Mouse (Mus musculus) right cerebral cortex, postnatal 25 days (tissue): ENCODE results near the gene Arg1.

Source experiments
- DNase-seq: peaks from one replicate; pipeline ENCODE4 v3.0.0; 2022

The Arg1 gene

GRCm38 (mm10) chr10:24926962-24927720, at the start of gene Arg1:
TSS of gene Arg1 (minus strand) at chr10:24927484.
- no peak for DNase-seq

DNA sequence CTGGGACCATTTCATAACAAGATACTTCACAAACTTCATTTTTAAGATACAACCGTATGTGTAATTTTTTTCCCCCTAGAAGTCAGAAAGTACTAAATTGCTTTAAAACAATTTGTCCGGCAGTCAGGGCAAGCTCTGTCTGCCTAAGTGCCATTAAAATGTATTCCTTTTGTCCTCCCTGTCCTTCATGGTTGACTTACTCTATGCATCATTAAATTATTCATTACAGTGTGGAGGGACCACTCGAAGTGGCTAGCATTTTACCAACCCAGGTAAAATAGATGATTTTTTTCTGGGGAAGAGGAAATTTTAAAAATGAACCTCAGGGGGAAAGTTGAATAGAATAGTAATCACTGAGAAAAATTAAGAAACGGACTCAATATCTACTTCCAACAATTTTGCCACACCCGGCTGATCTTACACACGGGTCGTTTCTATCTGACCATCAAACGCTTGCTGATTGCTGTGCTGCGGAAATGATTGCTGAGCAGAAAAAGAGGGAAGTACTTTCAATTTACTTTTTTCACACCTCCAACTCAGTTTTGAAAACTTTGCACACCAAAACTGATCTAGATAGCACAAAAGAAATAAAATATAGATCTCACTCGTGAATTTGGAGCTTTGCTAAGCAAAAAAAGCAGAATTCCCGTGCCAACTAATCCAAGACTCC, 46.7 kb upstream of the Arg1 start:
- DNase-seq, result no peak

GRCm38 (mm10) chr10:24973385-24973784, 46.1 kb upstream of the Arg1 start:
- DNase-seq, result no peak

GRCm38 (mm10) chr10:24972923-24973322, 45.6 kb upstream of the Arg1 start:
- no peak for DNase-seq

- no peak for DNase-seq
Observed at GRCm38 (mm10) chr10:24965821-24966550, 38.7 kb upstream of the Arg1 start.

GRCm38 (mm10) chr10:24961889-24962288, 34.6 kb upstream of the Arg1 start:
- no peak for DNase-seq

- DNase-seq, result no peak
Observed at GRCm38 (mm10) chr10:24961112-24961511, 33.8 kb upstream of the Arg1 start.

DNA sequence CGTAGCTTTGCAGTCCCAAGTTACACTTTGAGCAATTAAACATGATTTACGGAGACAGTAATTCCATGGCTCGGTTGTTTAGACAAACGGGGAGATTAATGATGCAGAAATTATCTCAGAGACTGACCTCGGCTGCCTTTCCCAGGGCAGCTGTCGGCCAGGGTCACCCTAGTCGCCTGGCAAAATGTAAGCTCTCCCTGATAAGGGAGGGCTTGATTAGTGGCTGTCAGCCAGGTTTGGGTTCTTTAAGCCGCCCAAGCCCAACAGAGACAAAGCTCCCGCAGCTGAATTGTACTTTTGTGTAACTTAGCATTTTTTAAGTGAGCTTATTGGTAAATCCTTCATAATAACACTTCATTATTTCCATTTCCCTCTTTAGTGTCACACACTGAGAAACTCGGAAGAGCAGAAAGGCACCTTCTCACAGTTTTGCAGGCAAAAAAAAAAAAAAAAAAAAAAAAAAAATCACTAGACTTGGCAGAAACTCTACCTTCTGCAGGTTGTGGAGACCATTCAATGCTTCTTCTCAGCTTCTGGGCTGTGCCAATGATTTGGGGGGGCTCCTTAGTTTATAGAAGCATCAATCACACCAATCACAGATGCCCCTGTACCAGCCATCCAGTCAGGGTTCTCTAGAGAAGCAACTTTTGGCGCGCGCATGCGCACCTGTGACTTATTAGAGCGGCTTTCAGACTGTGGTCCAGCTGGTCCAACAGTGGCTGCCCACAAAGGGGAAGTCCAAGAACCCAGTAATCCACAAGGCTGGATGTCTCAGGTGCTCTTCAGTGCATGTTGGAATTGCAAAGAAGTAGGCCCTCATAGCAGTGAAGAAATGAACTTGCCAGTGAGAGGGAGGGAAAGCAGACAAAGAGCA, 32.0 kb upstream of the Arg1 start:
- DNase-seq, result no peak

DNA sequence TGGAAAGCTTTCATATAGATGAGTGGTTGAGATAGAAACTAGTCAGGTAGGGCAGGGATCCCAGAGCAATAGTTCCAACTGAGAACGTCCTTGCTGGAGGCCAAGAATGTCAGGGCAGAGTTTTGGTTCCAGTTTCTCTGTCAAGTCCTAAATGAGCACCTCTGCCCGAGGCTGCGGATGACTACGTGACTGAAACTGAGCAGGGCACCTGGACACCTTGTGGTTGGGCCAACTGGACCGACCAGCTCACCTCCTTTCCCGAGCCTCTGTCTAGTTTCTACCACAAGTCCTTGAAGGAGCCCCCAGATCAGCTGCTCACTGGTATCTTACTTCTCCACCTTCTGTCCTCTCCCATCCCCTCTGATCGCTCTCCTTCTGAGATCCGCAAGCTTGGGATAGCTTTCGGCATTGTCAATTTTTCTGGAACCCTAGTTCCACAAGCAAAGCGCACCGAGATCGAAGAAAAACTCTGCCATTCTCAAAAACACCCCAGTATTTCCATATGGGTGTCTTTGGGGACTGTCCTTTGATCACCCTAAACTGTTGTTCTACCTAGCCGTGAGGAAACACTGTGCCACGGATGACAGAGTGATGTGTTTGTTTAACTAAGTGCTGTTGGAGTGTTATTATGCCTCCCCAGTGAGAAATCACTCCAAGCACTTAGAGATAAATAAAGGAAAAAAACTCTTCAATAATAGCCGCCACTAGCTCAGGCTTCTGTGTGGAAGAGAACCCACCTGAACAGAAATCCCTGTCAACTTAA, 31.2 kb upstream of the Arg1 start:
- no peak for DNase-seq

GRCm38 (mm10) chr10:24953876-24954275, 26.6 kb upstream of the Arg1 start:
- DNase-seq, result no peak

- DNase-seq, result no peak
Observed at GRCm38 (mm10) chr10:24952549-24952948, 25.3 kb upstream of the Arg1 start.

- no peak for DNase-seq
Observed at GRCm38 (mm10) chr10:24951575-24951974, 24.3 kb upstream of the Arg1 start.

DNA sequence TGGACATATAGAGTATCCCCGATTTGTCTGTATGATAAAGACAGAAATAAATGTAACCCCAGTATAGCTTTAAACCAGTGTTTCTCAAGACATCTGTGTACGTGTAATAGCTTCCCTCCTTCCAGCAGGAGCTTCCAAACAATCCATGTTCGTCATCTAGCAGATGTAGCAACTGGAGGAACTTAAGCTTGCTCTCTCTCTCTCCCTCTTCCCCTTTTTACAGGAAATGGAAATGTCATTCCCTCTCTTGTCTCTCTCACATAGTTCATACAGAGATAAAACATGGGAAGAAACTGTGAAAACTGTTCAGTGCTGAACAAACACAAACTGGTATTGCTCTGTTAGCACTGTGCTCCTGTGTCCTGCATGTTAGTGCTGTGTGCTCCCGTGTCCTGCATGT, 22.9 kb upstream of the Arg1 start:
- DNase-seq, result no peak

GRCm38 (mm10) chr10:24948278-24948677, 21.0 kb upstream of the Arg1 start:
- DNase-seq, result no peak

DNA sequence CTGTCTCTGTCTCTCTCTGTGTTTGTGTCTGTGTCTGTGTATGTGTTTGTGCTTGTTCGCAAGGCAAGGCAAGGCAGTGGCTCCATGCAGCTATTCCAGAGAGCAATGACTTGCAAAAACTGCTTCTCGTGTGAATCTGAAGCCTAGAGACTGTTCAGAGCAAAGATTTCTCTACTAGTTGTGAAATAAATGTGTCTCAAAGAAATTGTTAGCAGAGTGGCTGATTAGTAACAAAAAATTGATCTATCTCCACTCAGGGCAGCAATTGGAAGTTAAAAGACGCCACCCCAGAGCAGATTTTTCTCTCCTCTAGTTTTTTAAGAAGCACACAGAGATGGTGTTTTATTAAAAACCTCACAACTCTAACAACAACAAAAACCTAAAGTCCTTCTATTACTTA, 20.6 kb upstream of the Arg1 start:
- no peak for DNase-seq

- no peak for DNase-seq
Observed at GRCm38 (mm10) chr10:24930143-24930542, 2.9 kb upstream of the Arg1 start.

- no peak for DNase-seq
Observed at GRCm38 (mm10) chr10:24928072-24928471, 788 bp upstream of the Arg1 start.

DNA sequence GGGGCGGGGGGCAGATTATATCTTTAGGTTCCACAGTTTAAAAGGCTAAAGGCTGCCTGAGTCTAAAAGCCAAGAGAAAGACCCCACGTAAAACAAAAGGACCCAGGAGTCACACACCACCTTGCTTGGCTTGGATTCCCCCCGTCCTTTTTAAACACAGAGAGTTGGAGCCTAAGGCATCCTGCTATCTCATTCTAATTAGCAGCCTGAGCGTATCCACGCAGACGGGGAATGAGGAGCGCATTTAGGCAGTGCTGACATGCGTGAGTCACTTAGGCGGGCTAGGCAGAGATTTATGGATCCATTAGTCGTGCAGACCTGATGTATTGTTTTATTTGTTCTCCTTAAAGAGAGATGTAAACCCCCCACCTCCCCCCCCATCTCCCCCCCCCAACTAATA, 904 bp downstream of the Arg1 start:
- no peak for DNase-seq

DNA sequence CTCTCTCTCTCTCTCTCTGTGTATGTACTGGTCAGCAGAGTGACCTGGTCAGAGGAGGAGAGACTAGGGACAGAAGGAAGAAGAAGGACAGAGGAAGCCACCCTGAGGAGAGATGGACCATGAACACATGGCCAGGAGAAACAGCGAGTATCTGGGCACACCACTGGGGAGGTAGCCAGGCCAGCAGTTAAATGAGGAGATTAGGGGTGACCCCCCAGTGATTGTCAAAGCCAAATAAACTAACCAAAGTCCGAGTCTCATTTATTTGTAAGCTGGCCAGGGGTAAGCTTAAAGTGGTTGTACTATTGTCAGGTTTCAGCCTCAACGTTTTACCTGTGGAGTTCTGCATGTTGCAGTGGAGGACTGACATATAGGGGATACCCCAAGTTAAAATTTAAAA, 3.0 kb downstream of the Arg1 start:
- no peak for DNase-seq

DNA sequence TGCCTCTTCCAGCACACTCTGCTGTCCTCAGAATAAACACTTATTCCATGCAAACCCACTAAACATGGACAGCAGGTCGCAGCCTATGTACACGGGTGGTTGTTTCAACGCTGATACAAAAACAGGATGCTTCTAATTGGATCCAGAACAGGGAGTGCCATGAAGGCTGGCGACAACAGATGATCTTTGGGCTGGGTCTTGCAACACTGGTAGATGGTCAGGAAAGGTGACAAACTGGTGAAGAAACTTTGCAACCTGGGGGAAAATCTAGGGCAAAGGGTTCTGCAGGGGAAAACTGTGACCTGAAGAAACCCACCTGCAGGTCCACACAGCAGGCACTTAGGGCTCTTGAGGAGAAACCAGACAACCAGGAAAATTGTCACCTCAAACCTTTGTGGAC, 4.3 kb downstream of the Arg1 start:
- no peak for DNase-seq

- DNase-seq, result no peak
Observed at GRCm38 (mm10) chr10:24915486-24915885, 11.8 kb downstream of the Arg1 start.

- DNase-seq, result no peak
Observed at GRCm38 (mm10) chr10:24912576-24912975, 14.7 kb downstream of the Arg1 start.
